Mouse (Mus musculus): ENCODE results near the gene Lrrc20. TPM values are rescaled to one million over a fixed set of nuclear protein-coding genes. Genes with fewer than 3 reads are reported as not detected.
A peak's percentile ranks its signal among the peaks of the same experiment; 100 is the strongest.

The Lrrc20 gene
- polyA plus RNA-seq, 1 experiment from 2014 or later: 12.0 TPM

- 82% methylated on average over 3 of the region's 3 CpGs for WGBS
- no peaks in the 10 kb centered on the region for H3K36me3 ChIP-seq (ENCODE audit: control insufficient read depth, insufficient read depth, low read length)
- H3K9ac ChIP-seq (ENCODE audit: low read depth, low read length): peak overlapping the region; percentile 12; the same call in 1 of the 2 replicates
- H3K9me3 ChIP-seq (ENCODE audit: control insufficient read depth, low read length): no peaks in the 10 kb centered on the region
- DNase-seq (ENCODE audit: low spot score) (no peak), ATAC-seq (replicated peaks; ENCODE audit: low FRiP score) (peak; percentile 85)
- H3K4me2 ChIP-seq: no peak overlapping the region
- H3K27ac ChIP-seq (ENCODE audit: low read depth, low read length): peak overlapping the region; percentile 43; the same call in 1 of the 2 replicates
- peaks cover 23% of the 10 kb centered on the region for H3K4me1 ChIP-seq (replicated peaks; ENCODE audit: control insufficient read depth, insufficient read depth, low read length)
- H3K27me3 ChIP-seq (replicated peaks; ENCODE audit: control insufficient read depth, insufficient read depth, low read length): no peaks in the 10 kb centered on the region
- H3K4me3 ChIP-seq (ENCODE audit: low read depth, low read length): no peak overlapping the region
Measured at GRCm38 (mm10) chr10:61534371-61535101, 58.9 kb downstream of the Lrrc20 start.

DNA sequence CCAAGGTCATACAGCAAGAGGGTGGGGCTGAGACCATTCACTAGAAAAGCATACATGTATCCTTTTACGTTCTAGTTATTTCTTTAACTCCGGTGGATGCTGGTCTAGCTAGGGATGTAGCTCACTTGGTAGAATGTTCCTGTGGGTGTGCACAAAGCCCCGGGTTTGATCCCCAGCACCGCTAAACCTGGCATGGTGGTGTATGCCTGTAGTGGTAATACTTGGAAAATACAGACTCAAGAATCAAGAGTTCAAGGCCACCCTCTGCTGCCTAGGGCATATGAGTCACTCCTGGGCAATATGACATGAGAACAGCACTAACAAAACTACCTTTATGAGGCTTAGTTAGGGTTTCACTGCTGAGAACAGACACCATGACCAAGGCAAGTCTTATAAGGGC lies 59.8 kb downstream of the Lrrc20 start:
- no peak overlapping the region for H3K4me2 ChIP-seq
- H3K9me3 ChIP-seq (ENCODE audit: control insufficient read depth, low read length): no peaks in the 10 kb centered on the region
- no peaks in the 10 kb centered on the region for H3K36me3 ChIP-seq (ENCODE audit: control insufficient read depth, insufficient read depth, low read length)
- no peaks in the 10 kb centered on the region for H3K27me3 ChIP-seq (replicated peaks; ENCODE audit: control insufficient read depth, insufficient read depth, low read length)
- WGBS: 92% methylated on average over 4 of the region's 4 CpGs
- H3K4me3 ChIP-seq (ENCODE audit: low read depth, low read length): no peak overlapping the region
- no peak for ATAC-seq (replicated peaks; ENCODE audit: low FRiP score)
- H3K27ac ChIP-seq (ENCODE audit: low read depth, low read length): no peak overlapping the region
- no peak overlapping the region for H3K9ac ChIP-seq (ENCODE audit: low read depth, low read length)
- DNase-seq (ENCODE audit: low spot score): no peak
- H3K4me1 ChIP-seq (replicated peaks; ENCODE audit: control insufficient read depth, insufficient read depth, low read length): peaks cover 23% of the 10 kb centered on the region

GRCm38 (mm10) chr10:61536130-61537035 lies 60.8 kb downstream of the Lrrc20 start:
- DNase-seq (ENCODE audit: low spot score) (no peak), ATAC-seq (replicated peaks; ENCODE audit: low FRiP score) (no peak)
- Histone ChIP-seq H3K4me1 (replicated peaks; ENCODE audit: control insufficient read depth, insufficient read depth, low read length) (peaks cover 23% of the 10 kb centered on the region), H3K27me3 (replicated peaks; ENCODE audit: control insufficient read depth, insufficient read depth, low read length) (no peaks in the 10 kb centered on the region), H3K4me3 (ENCODE audit: low read depth, low read length) (no peak overlapping the region), H3K9ac (ENCODE audit: low read depth, low read length) (no peak overlapping the region), H3K27ac (ENCODE audit: low read depth, low read length) (no peak overlapping the region), H3K4me2 (no peak overlapping the region), H3K9me3 (ENCODE audit: control insufficient read depth, low read length) (no peaks in the 10 kb centered on the region), H3K36me3 (ENCODE audit: control insufficient read depth, insufficient read depth, low read length) (no peaks in the 10 kb centered on the region)
- 62% methylated on average over 20 of the region's 20 CpGs for WGBS

DNA sequence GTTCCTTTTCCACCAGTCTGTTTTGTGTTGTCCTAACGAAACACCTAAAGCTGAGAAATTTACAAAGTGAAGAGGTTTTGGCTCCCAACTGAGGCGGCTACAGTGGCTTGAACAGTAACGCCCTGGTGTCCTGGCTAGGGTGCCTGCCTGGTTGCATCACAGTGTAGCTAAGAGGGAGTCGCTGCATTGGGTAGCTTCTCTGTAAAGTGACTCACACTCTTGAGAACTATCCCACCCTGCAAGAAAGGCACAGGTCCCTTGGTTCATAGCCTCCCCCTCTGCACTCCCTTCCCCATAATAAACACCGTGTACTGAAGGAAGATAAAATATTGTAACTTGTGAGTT lies 61.4 kb downstream of the Lrrc20 start:
- WGBS: 78% methylated on average over 5 of the region's 5 CpGs
- ATAC-seq (replicated peaks; ENCODE audit: low FRiP score) (no peak), DNase-seq (ENCODE audit: low spot score) (no peak)
- no peaks in the 10 kb centered on the region for H3K9me3 ChIP-seq (ENCODE audit: control insufficient read depth, low read length)
- no peaks in the 10 kb centered on the region for H3K36me3 ChIP-seq (ENCODE audit: control insufficient read depth, insufficient read depth, low read length)
- H3K4me1 ChIP-seq (replicated peaks; ENCODE audit: control insufficient read depth, insufficient read depth, low read length): peaks cover 23% of the 10 kb centered on the region
- no peaks in the 10 kb centered on the region for H3K27me3 ChIP-seq (replicated peaks; ENCODE audit: control insufficient read depth, insufficient read depth, low read length)
- H3K9ac ChIP-seq (ENCODE audit: low read depth, low read length): no peak overlapping the region
- H3K27ac ChIP-seq (ENCODE audit: low read depth, low read length): no peak overlapping the region
- no peak overlapping the region for H3K4me3 ChIP-seq (ENCODE audit: low read depth, low read length)
- no peak overlapping the region for H3K4me2 ChIP-seq

- DNase-seq (ENCODE audit: low spot score) (no peak), ATAC-seq (replicated peaks; ENCODE audit: low FRiP score) (no peak)
- no peak overlapping the region for H3K4me3 ChIP-seq (ENCODE audit: low read depth, low read length)
- H3K9me3 ChIP-seq (ENCODE audit: control insufficient read depth, low read length): no peaks in the 10 kb centered on the region
- H3K27me3 ChIP-seq (replicated peaks; ENCODE audit: control insufficient read depth, insufficient read depth, low read length): no peaks in the 10 kb centered on the region
- peaks cover 27% of the 10 kb centered on the region for H3K4me1 ChIP-seq (replicated peaks; ENCODE audit: control insufficient read depth, insufficient read depth, low read length)
- H3K4me2 ChIP-seq: no peak overlapping the region
- H3K27ac ChIP-seq (ENCODE audit: low read depth, low read length): no peak overlapping the region
- H3K9ac ChIP-seq (ENCODE audit: low read depth, low read length): no peak overlapping the region
- 74% methylated on average over 4 of the region's 4 CpGs for WGBS
- no peaks in the 10 kb centered on the region for H3K36me3 ChIP-seq (ENCODE audit: control insufficient read depth, insufficient read depth, low read length)
Measured at GRCm38 (mm10) chr10:61538446-61538845, 62.8 kb downstream of the Lrrc20 start.

DNA sequence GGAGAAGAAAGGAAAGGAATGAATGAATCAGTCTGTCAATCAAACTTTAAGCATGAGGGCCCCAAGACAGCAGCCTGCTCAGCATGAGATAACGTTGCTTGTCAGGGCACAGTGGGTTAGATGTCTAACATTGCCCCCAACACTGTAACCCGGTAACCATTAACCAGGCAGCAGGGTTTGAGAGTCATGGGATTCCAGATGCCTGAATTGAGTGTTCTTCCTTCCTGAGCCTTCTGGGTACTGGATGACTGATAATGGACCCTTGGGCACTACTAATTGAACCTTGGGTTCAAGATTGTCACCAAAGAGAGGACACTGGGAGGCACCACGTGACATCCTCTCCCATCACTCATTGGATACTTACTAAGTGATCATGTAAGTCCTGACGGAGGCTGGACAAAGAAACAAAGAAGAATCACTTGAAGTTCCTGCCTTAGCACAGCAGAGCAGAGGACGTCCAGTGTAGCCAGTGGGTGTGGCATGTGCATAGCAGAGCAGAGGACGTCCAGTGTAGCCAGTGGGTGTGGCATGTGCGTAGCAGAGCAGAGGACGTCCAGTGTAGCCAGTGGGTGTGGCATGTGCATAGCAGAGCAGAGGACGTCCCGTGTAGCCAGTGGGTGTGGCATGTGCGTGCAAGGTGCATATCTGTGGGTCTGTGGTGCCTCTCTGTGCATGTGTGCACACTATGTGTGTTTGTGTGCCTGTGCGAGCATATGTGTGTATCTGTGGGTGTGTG lies 68.7 kb downstream of the Lrrc20 start:
- Histone ChIP-seq H3K27me3 (replicated peaks; ENCODE audit: control insufficient read depth, insufficient read depth, low read length) (no peaks in the 10 kb centered on the region), H3K36me3 (ENCODE audit: control insufficient read depth, insufficient read depth, low read length) (no peaks in the 10 kb centered on the region), H3K4me1 (replicated peaks; ENCODE audit: control insufficient read depth, insufficient read depth, low read length) (peaks cover 22% of the 10 kb centered on the region), H3K4me3 (ENCODE audit: low read depth, low read length) (0 out of 2 replicates have a peak overlapping the region, but pooled peaks have one; percentile 7), H3K9me3 (ENCODE audit: control insufficient read depth, low read length) (no peaks in the 10 kb centered on the region), H3K27ac (ENCODE audit: low read depth, low read length) (peak overlapping the region; percentile 62), H3K4me2 (peak overlapping the region; percentile 51), H3K9ac (ENCODE audit: low read depth, low read length) (0 out of 2 replicates have a peak overlapping the region, but pooled peaks have one; percentile 10)
- no peak for DNase-seq (ENCODE audit: low spot score)
- ATAC-seq (replicated peaks; ENCODE audit: low FRiP score): peak; percentile 89
- 36% methylated on average over 12 of the region's 12 CpGs for WGBS

GRCm38 (mm10) chr10:61544863-61545240 lies 69.3 kb downstream of the Lrrc20 start:
- DNase-seq (ENCODE audit: low spot score): no peak
- WGBS: 66% methylated on average over 9 of the region's 9 CpGs
- no peak overlapping the region for H3K9ac ChIP-seq (ENCODE audit: low read depth, low read length)
- H3K4me2 ChIP-seq: peak overlapping the region; percentile 51
- no peaks in the 10 kb centered on the region for H3K27me3 ChIP-seq (replicated peaks; ENCODE audit: control insufficient read depth, insufficient read depth, low read length)
- H3K36me3 ChIP-seq (ENCODE audit: control insufficient read depth, insufficient read depth, low read length): no peaks in the 10 kb centered on the region
- peaks cover 22% of the 10 kb centered on the region for H3K4me1 ChIP-seq (replicated peaks; ENCODE audit: control insufficient read depth, insufficient read depth, low read length)
- ATAC-seq (replicated peaks; ENCODE audit: low FRiP score): peak; percentile 21; the same call in 1 of the 2 replicates
- no peaks in the 10 kb centered on the region for H3K9me3 ChIP-seq (ENCODE audit: control insufficient read depth, low read length)
- H3K4me3 ChIP-seq (ENCODE audit: low read depth, low read length): no peak overlapping the region
- peak overlapping the region; percentile 39; the same call in 1 of the 2 replicates for H3K27ac ChIP-seq (ENCODE audit: low read depth, low read length)

- WGBS: 88% methylated on average over 8 of the region's 8 CpGs
- H3K4me3 ChIP-seq (ENCODE audit: low read depth, low read length): no peak overlapping the region
- no peaks in the 10 kb centered on the region for H3K27me3 ChIP-seq (replicated peaks; ENCODE audit: control insufficient read depth, insufficient read depth, low read length)
Measured at GRCm38 (mm10) chr10:61550106-61550505, 74.5 kb downstream of the Lrrc20 start.

More at GRCm38 (mm10) chr10:61550106-61550505, 74.5 kb downstream of the Lrrc20 start:
- H3K4me1 ChIP-seq (replicated peaks; ENCODE audit: control insufficient read depth, insufficient read depth, low read length): peaks cover 2% of the 10 kb centered on the region
- DNase-seq (ENCODE audit: low spot score) (no peak), ATAC-seq (replicated peaks; ENCODE audit: low FRiP score) (no peak)
- H3K9ac ChIP-seq (ENCODE audit: low read depth, low read length): no peak overlapping the region
- H3K27ac ChIP-seq (ENCODE audit: low read depth, low read length): no peak overlapping the region
- H3K4me2 ChIP-seq: no peak overlapping the region
- H3K9me3 ChIP-seq (ENCODE audit: control insufficient read depth, low read length): no peaks in the 10 kb centered on the region
- no peaks in the 10 kb centered on the region for H3K36me3 ChIP-seq (ENCODE audit: control insufficient read depth, insufficient read depth, low read length)
